Mouse (Mus musculus) natural killer cell, adult 2 months (primary cell): ENCODE results near the gene Sacs.

Experiments
- DNase-seq, 2 experiments: peaks; one replicate each; pipeline ENCODE4 v3.0.0; 2022; ENCODE audit warnings: low spot score in 2 of 2

Gene Sacs

DNA sequence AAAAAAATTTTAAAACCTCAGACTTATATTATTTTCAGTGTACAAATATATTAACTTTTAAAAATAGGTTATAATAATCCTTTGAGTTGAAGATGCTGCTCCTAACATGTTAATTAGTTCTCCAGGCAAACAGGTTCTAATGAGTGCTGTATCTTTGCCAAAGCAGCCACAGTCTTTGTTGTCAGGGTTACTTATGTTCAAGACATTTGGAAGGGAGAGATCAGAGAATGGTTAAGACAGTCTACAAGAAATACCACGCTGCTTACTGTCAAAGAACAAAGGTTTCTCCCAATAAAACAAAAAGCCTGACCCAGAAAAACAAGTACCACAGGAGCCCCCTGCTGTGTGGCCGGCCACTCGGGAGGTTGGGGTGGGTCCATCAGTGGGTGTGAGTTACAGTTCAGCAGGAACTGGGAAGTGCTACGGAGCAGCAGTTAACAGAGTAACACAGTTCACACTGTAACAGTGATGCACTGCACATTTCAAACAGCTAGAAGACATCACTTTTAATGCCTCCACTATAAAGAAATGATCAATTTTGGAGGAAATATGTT, 98.9 kb downstream of the Sacs start:
- no peak for DNase-seq

DNA sequence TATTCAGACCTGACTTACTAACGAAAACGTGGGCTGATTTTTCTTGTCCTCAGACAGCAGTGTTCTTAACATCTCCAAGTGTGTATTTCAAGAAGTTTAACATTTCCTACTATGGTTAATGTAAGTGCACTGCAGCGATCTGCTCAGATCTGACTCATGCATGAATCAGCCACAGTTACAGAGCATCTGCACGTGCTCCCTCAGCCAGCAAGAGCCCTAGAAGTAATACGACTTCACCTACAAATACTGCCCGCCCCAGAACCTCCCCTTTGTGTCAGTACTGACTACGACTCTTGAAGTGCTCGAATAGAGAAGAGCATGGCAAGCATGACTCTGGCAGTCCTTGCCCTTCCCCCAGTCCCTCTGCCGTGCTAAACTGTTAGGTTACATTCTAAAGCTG, 100.5 kb downstream of the Sacs start:
- no peak for DNase-seq

DNA sequence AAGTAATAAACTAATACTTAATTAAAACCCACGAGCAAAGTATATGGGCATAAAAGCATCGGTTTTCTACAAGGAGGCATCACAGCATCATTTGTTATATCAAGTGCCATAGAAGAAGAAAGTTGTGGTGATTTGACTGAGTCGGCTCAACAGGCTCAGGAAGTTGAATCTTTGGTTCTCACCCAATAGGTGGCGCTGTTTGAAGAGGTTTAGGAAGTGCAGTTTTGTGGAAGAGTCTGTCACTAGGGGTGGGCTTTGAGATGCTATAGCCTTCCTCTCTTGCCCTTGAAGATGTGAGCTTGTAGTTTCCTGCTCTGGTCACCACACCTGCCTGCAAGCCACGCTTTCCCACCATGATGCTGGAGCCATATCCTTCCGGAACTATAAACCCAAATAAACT, 104.4 kb downstream of the Sacs start:
- DNase-seq, result peak in 1 of 2 experiments; percentile 10

DNA sequence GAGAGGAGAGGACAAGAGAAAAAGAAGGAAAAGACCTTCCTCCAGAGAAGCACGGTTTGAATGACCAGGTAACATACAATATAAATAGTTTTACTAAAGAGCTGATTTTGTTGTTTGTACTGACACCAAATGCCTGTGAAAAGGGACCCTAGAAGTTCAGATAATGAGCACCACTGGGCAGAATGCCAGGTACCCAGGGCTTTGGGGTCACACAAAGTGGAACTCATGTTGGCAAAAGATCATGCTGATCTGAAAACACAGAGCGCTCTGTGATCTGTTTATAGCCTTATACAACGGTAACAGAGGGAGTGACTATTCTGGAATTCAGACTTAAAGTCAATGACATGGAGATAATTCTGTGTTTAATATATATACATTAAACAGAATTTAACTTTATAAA, 108.2 kb downstream of the Sacs start:
- DNase-seq, result no peak

DNA sequence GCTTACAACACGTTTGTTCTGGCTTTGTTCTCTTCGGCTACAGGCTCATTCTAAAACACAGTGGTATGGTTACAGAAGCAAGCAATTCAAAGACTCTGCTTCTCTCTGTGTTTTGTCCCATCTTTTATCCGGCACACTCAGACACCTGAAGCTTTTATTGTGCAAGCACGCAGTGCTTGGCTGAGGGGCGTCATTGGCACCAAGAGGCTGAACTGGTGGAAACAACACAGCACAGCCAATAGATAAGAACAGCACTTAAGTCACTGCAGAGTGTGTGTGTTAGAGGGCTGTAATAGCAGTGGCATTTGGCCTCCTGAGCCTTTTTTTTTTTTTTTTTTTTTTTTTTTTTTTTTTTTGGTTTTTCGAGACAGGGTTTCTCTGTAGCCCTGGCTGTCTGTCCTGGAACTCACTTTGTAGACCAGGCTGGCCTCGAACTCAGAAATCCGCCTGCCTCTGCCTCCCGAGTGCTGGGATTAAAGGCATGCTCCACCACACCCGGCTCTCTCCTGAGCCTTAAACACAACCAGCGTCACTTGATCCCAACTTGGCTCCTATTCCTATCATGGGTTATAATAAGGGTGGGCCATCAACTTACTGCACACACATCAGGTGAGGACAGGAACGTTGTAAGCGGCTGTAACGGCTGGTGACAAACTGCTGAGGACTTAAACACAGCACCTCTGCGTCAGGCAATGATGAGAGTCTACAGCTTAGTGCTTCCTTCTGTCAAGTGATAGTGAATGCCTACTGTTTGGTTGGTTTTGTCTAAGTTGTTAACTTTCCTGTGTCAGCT, 114.5 kb downstream of the Sacs start:
- no peak for DNase-seq

DNA sequence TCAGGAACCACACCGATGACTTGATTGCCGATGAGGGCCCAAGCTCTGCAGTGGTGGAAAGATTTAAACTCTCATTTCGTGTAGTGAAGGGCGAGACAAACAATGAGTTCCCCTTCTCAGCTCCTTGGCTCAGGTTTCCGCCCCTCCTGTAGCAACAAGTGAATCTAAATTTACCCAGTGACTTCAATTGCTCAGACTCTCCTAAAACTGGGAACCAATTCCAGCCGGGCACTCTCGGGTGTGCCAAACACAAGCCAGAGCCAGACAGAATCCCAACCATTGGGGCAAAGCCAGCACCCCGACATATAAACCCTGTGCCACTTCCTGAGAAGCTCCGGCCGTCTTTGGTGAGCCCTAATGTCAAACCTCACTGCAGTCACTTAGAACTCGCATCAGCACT, 120.1 kb downstream of the Sacs start, which contains the start of gene Sgcg:
Gene Sgcg (minus strand): TSS at position 139 of the 400 bp plus-strand sequence.
- no peak for DNase-seq

DNA sequence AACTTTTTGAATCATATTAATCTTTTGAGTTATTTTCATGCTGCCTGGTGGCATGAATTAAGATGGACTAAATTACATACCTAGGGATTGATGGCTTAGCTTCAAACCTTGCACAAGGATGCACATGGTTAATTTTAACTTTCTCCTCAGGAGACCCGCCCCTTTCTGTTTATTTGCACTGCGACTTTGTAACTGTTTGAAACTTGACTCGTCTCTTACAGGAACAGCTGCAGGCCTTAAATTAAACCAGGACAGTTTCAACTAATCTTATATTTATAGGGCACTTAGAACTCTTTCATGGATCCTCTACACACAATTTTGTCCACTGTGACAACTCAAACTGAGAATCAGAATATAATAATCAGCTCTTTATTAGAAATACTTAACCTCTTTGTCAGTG, 120.8 kb downstream of the Sacs start:
- DNase-seq, result no peak

DNA sequence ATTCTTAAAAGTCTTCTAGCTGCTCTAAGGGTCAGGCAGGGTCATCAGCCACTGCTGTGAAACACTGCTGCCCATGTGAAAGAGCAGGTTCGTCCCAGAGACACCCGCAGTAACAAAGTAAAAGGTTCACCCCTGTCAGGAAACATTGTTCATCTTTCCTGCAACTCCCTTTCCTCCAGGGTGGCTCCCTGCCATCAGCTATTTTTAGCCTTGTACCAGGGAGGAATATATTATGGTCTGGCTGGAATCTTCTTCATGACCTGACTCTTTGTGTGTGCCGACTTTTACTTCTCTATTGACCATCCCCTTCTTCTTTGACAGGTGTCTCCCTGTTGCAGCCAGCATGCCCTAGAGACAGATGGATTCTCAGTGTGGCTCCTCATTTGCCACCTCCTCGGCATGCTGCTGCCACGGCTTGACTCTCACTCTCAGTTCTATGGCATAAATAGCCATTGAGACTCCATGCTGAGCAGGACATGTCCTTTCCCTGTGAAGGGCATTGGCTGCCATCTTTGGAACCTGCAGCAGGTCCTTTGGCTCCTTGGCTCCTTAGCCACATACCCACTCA, 129.7 kb downstream of the Sacs start:
- DNase-seq, result no peak

DNA sequence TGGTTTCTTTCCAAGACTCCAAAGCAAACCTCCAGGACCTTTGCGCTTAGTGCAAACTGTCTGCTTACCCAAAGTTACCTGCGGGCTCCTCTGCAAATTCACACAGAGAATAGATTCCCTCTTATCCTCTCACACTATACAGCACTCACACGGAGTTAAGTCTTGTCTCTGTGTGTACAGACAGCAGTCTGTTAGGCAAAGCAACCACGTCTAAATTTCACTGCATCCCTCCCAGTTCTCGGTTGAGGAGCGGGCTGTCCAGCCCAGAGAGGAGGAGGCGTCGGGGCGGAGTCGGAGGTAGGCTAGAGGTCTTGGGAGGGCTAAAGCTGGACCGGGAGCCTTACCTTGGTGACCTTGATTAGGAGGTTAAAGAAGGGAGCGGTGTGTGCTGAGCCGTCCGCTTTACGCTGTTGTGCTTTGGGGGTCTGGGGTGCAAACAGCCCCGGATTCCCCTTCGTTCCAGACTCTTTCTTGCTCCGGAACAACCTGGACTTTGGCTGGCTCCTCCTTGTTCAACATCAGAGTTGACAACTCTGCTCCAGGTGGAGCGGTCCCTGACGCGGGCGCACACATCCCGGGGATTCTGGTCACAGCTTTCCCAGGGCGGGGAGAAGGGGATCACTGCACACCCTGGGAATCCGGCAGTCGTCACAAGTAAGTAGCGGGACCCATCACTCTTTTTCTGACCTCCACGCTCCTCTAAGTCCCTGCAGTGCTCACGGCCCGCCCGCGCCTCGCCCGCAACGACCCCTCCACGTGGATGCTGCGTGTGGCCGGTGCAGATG, 136.3 kb downstream of the Sacs start:
- no peak for DNase-seq

DNA sequence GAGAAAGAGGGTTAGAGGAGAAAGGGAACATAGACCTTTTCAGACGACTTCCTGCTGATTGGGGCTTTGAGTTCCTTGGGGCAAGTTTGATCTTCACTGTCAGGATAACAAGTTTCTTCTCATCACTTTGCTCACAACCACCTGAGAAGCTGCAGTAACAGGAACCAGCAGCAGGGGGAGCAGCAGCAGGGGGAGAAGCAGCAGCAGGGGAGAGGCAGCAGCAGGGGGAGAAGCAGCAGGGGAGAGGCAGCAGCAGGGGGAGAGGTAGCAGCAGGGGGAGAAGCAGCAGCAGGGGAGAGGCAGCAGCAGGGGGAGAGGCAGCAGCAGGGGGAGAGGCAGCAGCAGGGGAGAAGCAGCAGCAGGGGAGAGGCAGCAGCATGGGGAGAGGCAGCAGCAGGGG, 139.0 kb downstream of the Sacs start:
- peak; percentile 29 to 58 for DNase-seq

DNA sequence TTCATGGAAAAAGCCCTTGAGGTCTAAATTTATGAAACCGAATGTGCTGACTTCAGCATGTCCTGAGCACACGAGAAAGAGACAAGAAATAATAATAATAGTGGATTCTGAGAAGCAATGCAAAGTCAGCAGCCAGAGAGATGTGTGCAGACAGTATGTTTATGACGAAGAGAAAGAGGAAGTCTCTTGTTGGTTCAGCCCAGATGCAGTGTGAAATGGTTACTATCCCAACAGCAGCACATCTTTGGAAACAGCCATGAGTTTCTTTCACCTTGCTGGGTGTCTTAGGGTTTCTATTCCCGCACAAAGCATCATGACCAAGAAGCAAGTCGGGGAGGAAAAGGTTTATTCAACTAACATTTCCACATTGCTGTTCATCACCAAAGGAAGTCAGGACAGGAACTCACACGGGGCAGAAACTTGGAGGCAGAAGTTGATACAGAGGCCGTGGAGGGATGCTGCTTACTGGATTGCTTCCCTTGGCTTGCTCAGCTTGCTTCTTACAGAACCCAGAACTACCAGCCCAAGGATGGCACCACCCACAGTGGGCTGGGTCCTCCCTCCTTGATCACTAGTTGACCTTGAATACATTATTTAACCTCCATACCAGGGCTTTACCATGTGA, 140.5 kb downstream of the Sacs start:
- no peak for DNase-seq

DNA sequence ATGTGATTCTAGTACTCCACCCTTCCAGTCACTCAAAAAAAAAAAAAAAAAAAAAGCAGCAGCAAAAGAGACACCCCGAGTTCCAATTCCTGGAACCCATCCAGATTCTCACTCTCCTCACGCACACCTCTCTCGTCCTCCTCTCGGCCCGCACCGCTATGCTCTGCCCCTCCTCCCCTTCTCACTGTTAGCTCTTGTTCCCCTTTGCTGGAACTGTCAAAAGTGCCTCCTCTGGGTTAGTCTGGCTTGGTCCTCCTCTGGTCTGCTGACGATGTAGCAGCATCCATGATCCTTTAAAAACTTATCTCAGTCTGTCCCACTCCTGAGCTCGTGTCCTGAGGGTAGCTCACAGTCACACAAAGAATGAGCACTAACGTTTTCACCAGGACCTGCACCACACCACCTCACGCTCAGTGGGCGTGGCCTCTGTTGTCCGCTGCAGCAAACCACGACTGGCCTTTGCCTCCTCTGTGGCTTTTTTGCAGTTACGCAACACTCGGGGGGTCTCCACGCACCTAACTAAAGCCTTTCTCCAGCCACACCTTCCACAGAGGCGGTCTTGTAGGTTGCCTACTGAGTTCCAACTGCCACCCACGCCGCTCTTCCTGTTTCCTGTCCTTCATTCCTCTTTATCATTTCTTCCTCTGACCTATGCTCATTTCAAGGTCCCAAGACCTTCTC, 150.5 kb downstream of the Sacs start:
- DNase-seq, result peak in 1 of 2 experiments; percentile 5
